Mouse (Mus musculus): ENCODE data around the gene Gm6169.
"Not testable (repeated sequence)": the region's sequence is repeated elsewhere in the genome, so short reads cannot be mapped to it uniquely, and the experiment has no call there.

DNA sequence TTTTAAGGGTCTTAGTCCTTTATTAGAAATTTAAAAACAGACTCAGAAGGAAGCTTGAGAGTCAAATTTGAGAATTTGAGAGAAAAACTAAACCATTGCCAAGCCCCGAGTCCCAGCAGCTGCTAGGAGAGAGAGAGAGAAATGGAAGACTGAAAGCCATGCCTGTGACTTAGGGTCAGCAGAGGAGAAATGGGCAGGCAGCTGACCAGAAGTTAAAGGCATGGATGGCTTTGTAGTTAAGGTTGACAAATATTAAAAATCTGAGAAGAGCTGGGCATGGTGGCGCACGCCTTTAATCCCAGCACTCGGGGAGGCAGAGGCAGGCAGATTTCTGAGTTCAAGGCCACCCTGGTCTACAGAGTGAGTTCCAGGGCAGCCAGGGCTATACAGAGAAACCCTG, 8.7 kb upstream of the Gm6169 start:
- not testable (repeated sequence) for TF ChIP-seq CTCF (IDR thresholded peaks at IDR 0.05; ENCODE audit: borderline replicate concordance, insufficient read depth, low read depth, low read length); POLR2A (IDR thresholded peaks at IDR 0.05; ENCODE audit: borderline replicate concordance, insufficient read depth, low read length)
